Comparison of ENCODE assay signal across 1 mouse cellular context in the genomic region with DNA sequence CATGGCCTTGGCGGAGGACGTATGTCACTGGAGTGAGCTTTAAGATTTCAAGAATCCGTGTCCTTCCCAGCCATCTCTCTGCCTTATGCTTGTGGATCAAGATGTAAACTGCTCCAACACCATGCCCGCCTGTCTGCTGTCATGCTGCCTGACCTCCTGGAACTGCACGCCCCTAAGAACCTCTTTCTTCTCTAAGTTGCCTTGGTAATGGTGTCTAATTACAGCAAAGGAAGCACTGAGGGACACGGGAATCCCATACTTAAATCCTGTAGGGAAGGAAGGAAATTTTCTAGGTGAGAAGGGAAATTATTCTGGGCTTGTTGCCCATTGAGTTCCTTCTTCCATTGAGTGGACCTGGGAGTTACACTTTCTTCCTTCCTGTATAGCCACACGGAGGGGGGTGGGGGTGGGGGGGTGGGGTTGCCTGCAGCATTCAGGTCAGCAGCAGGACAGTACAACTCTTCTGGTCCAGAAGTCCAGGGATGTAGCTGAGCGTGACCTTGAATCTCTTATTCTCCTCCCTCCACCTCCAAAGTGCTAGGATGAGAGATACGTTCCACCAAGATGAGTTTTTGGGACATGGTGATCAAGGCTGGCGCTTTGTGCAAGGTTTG.
TF ChIP-seq lines count a peak whose summit lies in the region.

No protein-coding gene starts in this region.

TF ChIP-seq in myocyte, 11 proteins besides CTCF, POLR2A, EP300 and RAD21:
- no peak for TF ChIP-seq TCF12 (IDR thresholded peaks at IDR 0.05; ENCODE audit: insufficient read depth, poor library complexity, severe bottlenecking)
- no peak for TF ChIP-seq E2F4 (IDR thresholded peaks at IDR 0.05; ENCODE audit: insufficient read depth)
- TF ChIP-seq MYOG (IDR thresholded peaks at IDR 0.05; ENCODE audit: control insufficient read depth in 1 of 3, insufficient read depth in 1 of 3, insufficient read length in 2 of 3, low read depth in 2 of 3) = no peak
- TF ChIP-seq REST (IDR thresholded peaks at IDR 0.05; ENCODE audit: insufficient read depth, insufficient read length) = no peak
- no peak for TF ChIP-seq MAX (IDR thresholded peaks at IDR 0.05; ENCODE audit: low read depth)
- no peak for TF ChIP-seq MYOD1 (IDR thresholded peaks at IDR 0.05; ENCODE audit: control insufficient read depth in 1 of 3, insufficient read length in 2 of 3, low read depth in 2 of 3)
- TF ChIP-seq USF1 (IDR thresholded peaks at IDR 0.05; ENCODE audit: low read depth) = no peak
- no peak for TF ChIP-seq POLR2AphosphoS2 (IDR thresholded peaks at IDR 0.05; ENCODE audit: insufficient read length, low read depth)
